Mouse (Mus musculus) spleen, embryonic (tissue): ENCODE data around the gene Brinp2.

Experiments
- CTCF ChIA-PET: fragments of 350-600 bp; sonication (Branson Sonifier 250); formaldehyde crosslinking; loops from one replicate; lab custom pipeline; 2022; lab: Charles Lee

The Brinp2 gene

DNA sequence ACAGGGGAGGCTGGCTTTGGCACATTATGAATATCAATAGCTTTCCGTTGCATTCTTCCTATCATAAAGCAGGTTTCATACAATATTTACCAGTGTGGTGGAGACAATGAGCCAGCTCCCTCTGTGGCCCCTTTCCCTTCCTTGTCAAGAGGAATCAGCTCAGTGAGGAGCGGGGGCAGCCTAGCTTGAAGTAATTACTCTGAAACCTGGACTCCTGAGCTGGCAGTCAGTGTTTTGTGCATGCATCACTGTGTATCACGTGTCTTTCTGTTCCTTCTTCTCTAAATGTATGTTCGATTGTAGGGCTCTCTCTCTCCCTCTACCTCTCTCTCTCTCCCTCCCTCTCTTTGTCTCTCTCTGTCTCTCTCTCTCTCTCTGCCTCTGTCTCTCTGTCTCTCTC, 135.1 kb downstream of the Brinp2 start:
- CTCF ChIA-PET: no interaction called here

DNA sequence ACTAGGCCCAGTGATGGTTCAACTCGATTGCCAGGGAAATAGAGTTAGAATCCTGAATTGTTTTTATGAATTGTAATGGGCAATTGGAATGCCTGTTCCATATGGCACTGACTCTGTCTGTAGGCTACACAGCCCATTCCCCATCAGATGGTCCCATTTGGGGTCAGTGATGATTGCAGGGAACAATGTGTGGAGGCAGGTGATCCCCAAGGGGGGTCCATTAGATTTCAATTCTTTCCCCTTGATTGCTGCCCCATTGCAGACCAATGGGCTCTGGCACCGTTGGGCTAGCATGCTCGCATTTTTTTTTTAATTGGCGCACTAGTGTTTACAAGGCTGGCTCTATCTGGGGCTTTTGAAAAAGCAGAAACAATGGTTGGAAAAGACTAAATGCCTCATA, 136.0 kb downstream of the Brinp2 start:
- CTCF ChIA-PET: no interaction called here

DNA sequence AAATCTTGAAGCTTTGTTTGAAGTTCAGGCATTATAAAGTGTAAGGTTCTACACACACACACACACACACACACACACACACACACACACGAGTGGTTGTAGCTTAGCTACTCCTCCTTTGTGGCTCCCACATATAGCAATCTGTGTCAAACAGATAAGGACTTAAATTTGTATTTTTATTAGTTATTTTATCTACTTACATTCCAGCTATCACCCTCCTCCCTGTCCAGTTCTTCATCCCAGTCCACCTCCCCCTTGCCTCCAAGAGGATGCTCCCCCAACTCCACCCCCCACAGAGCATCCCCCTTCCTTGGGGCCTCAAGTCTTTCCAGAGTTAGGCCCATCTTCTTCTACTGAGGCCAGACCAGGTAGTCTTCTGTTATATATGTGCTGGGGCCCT, 137.4 kb downstream of the Brinp2 start:
- CTCF ChIA-PET: no interaction called here

DNA sequence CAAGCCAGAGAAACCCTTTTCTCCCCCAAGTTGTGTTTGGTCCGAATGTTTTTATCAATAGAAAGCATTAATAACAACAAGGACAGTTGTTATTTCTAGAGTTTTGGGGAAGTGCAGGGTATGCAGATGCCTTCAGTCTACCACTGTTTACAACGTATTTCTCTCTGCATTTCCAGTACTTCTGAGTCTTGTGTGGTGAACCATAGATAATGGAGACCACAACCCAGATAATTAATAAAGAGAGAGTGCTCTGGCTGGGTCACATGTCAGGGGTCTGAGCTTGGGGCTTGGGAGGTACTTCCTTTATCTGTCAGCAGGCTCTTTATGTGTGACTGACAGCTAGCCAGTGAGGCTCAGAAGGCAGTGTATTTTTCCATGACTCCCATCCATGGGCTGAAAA, 137.8 kb downstream of the Brinp2 start:
- CTCF ChIA-PET: no interaction called here

DNA sequence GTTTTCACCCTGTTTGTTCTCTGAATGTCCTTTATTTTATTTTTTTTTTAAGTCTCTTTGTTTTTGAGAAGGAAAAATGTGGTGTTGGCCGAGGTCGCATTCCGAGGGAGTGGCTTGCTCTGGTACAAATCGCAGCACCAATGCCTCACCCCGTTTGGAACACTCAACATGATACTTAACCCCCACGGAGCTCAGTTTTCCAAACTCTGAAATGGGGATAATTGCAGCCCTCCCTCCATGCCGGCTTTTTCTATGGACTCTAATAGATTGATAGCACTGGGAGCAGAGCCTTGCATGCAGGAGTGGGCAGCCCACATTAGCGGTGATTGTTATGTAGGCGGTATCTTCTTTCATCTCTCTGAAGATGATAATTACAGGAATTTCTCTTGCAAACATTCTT, 140.5 kb downstream of the Brinp2 start:
- CTCF ChIA-PET: no interaction called here

DNA sequence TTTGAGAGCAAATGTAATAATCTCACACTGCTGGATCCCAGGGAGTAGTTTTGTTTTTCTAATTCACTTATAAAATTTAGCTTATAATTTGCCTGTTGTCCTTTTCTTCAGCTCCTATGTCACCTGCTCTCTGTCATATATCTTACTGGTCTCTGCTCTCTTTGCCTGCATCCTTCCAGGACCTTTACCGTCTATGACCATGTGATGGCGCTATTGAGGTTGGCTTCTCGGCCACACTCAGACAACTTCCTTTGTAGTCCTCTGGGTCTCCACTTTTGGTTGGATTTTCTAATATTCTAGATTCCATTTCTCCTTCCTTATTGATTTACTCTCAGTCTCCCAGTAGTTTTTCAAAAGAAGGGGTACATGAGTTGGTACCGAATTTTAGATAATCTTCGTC, 141.4 kb downstream of the Brinp2 start:
- CTCF ChIA-PET: no interaction called here

DNA sequence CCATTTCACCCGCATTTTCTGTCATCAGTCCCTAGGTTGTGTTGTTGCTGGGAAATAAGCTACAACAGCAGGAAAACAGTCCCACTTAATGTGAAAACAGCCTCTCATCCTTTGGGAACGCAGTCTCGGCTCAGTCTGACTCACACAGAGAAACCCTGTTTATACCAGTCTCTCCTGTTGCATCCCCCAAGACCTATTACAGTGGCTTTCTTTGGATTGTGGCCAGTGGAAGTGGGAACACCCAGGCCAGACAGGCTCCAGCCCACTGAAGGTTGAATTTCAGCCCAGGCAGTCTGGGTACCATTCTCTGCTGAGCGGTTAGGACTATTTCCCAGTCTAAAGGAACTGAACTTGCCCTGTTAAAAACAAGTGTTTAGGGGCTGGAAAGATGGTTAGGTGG, 142.4 kb downstream of the Brinp2 start:
- CTCF ChIA-PET: no interaction called here

DNA sequence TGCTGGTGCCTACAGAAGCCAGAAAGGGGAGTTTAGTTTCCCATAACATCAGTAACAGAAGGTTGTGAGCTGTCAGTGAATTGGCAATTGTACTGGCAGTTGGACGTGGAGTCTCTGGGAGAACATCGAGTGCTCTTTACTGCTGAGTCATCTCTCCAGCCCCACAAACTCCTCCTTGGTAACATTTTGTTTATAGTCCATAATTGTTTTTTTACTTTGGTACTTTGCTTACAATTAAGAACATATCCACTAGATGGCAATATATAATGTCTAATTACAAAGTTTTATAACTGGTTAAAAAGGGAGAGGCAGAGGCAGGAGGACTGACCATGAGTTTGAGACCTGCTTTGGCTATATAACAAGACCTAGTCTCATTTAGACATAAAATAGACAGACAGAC, 148.5 kb downstream of the Brinp2 start:
- CTCF ChIA-PET: no interaction called here

DNA sequence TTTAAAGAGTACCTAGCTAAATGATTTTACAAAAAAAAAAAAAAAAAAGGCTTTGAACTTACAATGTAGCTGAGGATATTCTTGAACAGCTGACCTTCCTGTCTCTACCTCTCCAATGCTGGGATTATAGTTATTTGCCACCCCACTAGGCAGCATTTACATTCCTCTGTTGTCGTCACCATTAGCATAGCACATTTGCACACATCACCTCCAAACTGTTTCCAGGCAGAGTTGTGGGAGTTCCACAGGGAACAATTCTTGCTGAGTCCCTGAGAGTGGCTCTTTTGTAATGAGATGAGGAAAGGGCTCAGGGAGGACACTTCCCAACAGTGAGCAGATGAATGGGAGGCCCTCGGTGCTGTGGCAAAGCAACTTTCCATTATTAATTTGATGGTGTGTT, 153.2 kb downstream of the Brinp2 start:
- CTCF ChIA-PET: no interaction called here
